Mouse (Mus musculus) CH12.LX (cell line): Measurements from ENCODE around the gene Nt5c1a. TPM values are rescaled to one million over a fixed set of nuclear protein-coding genes. Genes with fewer than 3 reads are reported as not detected.

Source experiments
- DNase-seq: peaks from one replicate; pipeline ENCODE4 v3.0.0-alpha.2; 2013; ENCODE audit errors: extremely low read depth
- H3K27ac ChIP-seq: 2 replicates; pipeline ENCODE4 v1.5.1; 2012; ENCODE audit warnings: low read depth, mild to moderate bottlenecking, control low read depth, moderate library complexity; ENCODE audit not compliant: insufficient read depth
- H3K27me3 ChIP-seq: replicated peaks from 2 replicates; pipeline ENCODE3; 2012; ENCODE audit warnings: inconsistent platforms
- H3K36me3 ChIP-seq, 2 experiments: replicated peaks in 1 of 2; 2 replicates each; pipeline versions ENCODE3 to v1.6.1; 2012; ENCODE audit warnings: inconsistent platforms in 1 of 2, low read length in 1 of 2, mild to moderate bottlenecking in 1 of 2, mixed read lengths in 1 of 2, moderate library complexity in 1 of 2; ENCODE audit not compliant: control insufficient read depth in 1 of 2, insufficient read depth in 1 of 2
- H3K4me1 ChIP-seq, 2 experiments: 2 replicates each; pipeline ENCODE4 v1.6.1; 2012; ENCODE audit warnings: inconsistent platforms in 1 of 2, moderate library complexity in 1 of 2; ENCODE audit not compliant: insufficient read depth in 2 of 2, control insufficient read depth in 1 of 2
- H3K4me2 ChIP-seq: 2 replicates; pipeline ENCODE4 v1.6.1; 2012; ENCODE audit warnings: low read depth, mild to moderate bottlenecking, control low read depth; ENCODE audit not compliant: poor library complexity, insufficient read depth, severe bottlenecking
- H3K4me3 ChIP-seq, 3 experiments: fragments of 150-350 bp in 1 of 3; sonication (generic) in 1 of 3; replicated peaks in 1 of 3; 2 replicates each; pipeline versions ENCODE3 to v1.5.1; 2011 to 2012; ENCODE audit warnings: low read depth in 2 of 3, low read length in 2 of 3, mild to moderate bottlenecking in 2 of 3, moderate library complexity in 2 of 3, control low read depth in 1 of 3, improper control_type of control experiment in 1 of 3, inconsistent platforms in 1 of 3, mixed read lengths in 1 of 3; ENCODE audit not compliant: poor library complexity in 1 of 3
- H3K79me2 ChIP-seq: replicated peaks from 2 replicates; pipeline ENCODE4 v1.6.1; 2012; ENCODE audit warnings: mild to moderate bottlenecking, moderate library complexity; ENCODE audit not compliant: control insufficient read depth, poor library complexity, insufficient read depth, severe bottlenecking; ENCODE audit errors: extremely low read depth
- H3K9ac ChIP-seq: 2 replicates; pipeline ENCODE4 v1.6.1; 2012; ENCODE audit warnings: low read depth, mild to moderate bottlenecking, control low read depth, moderate library complexity; ENCODE audit not compliant: insufficient read depth
- H3K9me3 ChIP-seq: replicated peaks from 2 replicates; pipeline ENCODE3; 2012; ENCODE audit warnings: low read length, inconsistent platforms, mixed read lengths
- BHLHE40 ChIP-seq: IDR thresholded peaks from 2 replicates; pipeline ENCODE4 v1.6.1; 2011; ENCODE audit warnings: mild to moderate bottlenecking, low read depth, low read length, improper control_type of control experiment
- CHD1 ChIP-seq: IDR thresholded peaks from 2 replicates; pipeline ENCODE4 v1.6.1; 2012; ENCODE audit warnings: low read depth, low read length, improper control_type of control experiment, inconsistent platforms
- CHD2 ChIP-seq: IDR thresholded peaks from 2 replicates; pipeline ENCODE4 v1.6.1; 2011; ENCODE audit warnings: low read length, improper control_type of control experiment
- ELF1 ChIP-seq: IDR thresholded peaks from 2 replicates; pipeline ENCODE4 v1.6.1; 2014; ENCODE audit warnings: low read depth, mild to moderate bottlenecking, inconsistent platforms, low read length, improper control_type of control experiment
- EP300 ChIP-seq: IDR thresholded peaks from 2 replicates; pipeline ENCODE4 v1.6.1; 2011; ENCODE audit warnings: low read length, improper control_type of control experiment
- JUN ChIP-seq: IDR thresholded peaks from 2 replicates; pipeline ENCODE4 v1.6.1; 2011; ENCODE audit warnings: low read depth, mild to moderate bottlenecking, low read length, improper control_type of control experiment, moderate library complexity; ENCODE audit not compliant: insufficient read depth
- MAFK ChIP-seq: IDR thresholded peaks from 2 replicates; pipeline ENCODE4 v1.6.1; 2011; ENCODE audit warnings: low read length, improper control_type of control experiment; ENCODE audit not compliant: insufficient replicate concordance
- MAZ ChIP-seq: IDR thresholded peaks from 2 replicates; pipeline ENCODE4 v1.6.1; 2012; ENCODE audit warnings: low read depth, mild to moderate bottlenecking, inconsistent platforms, low read length, improper control_type of control experiment, moderate library complexity
- MXI1 ChIP-seq: IDR thresholded peaks from 2 replicates; pipeline ENCODE4 v1.6.1; 2011; ENCODE audit warnings: mild to moderate bottlenecking, low read depth, low read length, improper control_type of control experiment
- NRF1 ChIP-seq: IDR thresholded peaks from 2 replicates; pipeline ENCODE4 v1.6.1; 2014; ENCODE audit warnings: low read depth, mild to moderate bottlenecking, inconsistent platforms, low read length, improper control_type of control experiment, moderate library complexity
- POLR2A ChIP-seq: IDR thresholded peaks from 2 replicates; pipeline ENCODE4 v1.6.1; 2011; ENCODE audit warnings: low read depth, mild to moderate bottlenecking, improper control_type of control experiment, low read length
- POLR2AphosphoS2 ChIP-seq: IDR thresholded peaks from 2 replicates; pipeline ENCODE4 v1.6.1; 2011; ENCODE audit warnings: low read depth, low read length, improper control_type of control experiment
- SIN3A ChIP-seq: IDR thresholded peaks from 2 replicates; pipeline ENCODE4 v1.6.1; 2012; ENCODE audit warnings: low read length, improper control_type of control experiment, inconsistent platforms
- SMC3 ChIP-seq: IDR thresholded peaks from 2 replicates; pipeline ENCODE4 v1.6.1; 2011; ENCODE audit warnings: low read depth, low read length, improper control_type of control experiment
- TCF12 ChIP-seq: IDR thresholded peaks from 2 replicates; pipeline ENCODE4 v1.6.1; 2014; ENCODE audit warnings: low read depth, mild to moderate bottlenecking, inconsistent platforms, low read length, improper control_type of control experiment
- UBTF ChIP-seq: IDR thresholded peaks from 2 replicates; pipeline ENCODE4 v1.6.1; 2012; ENCODE audit warnings: low read depth, mild to moderate bottlenecking, inconsistent platforms, low read length, improper control_type of control experiment, moderate library complexity
- USF2 ChIP-seq: conservative IDR thresholded peaks from 2 replicates; pipeline ENCODE4 v1.6.1; 2011; ENCODE audit warnings: low read depth, low read length, improper control_type of control experiment
- ZC3H11A ChIP-seq: IDR thresholded peaks from 2 replicates; pipeline ENCODE4 v1.6.1; 2012; ENCODE audit warnings: low read depth, mild to moderate bottlenecking, inconsistent platforms, low read length, improper control_type of control experiment
- ZKSCAN1 ChIP-seq: IDR thresholded peaks from 2 replicates; pipeline ENCODE4 v1.6.1; 2012; ENCODE audit warnings: low read depth, inconsistent platforms, low read length, improper control_type of control experiment, borderline replicate concordance
- ZMIZ1 ChIP-seq: IDR thresholded peaks from 2 replicates; pipeline ENCODE4 v1.6.1; 2012; ENCODE audit warnings: low read depth, mild to moderate bottlenecking, inconsistent platforms, low read length, improper control_type of control experiment
- dilution Hi-C: fragments of 300-500 bp; cut with MboI; formaldehyde crosslinking; loops from 2 replicates; pipeline ENCODE4 v1.14.3; 2020; ENCODE audit warnings: low sequenced_read_pairs; ENCODE audit not compliant: extremely low pct_unique_long_range_greater_than_20kb, extremely low pct_ligation_motif_present
- in situ Hi-C: fragments of 300-500 bp; cut with MboI; formaldehyde crosslinking; loops from 3 replicates; pipeline ENCODE4 v1.14.3; 2019; ENCODE audit warnings: low sequenced_read_pairs, low pct_ligation_motif_present, low pct_unique_long_range_greater_than_20kb, mixed read lengths
- polyA plus RNA-seq: library from polyadenylated mRNA; unstranded; fragments of >175 nt; gene quantifications from 2 replicates; pipeline ENCODE4 v1.2.1, GENCODE M21; 2012; ENCODE audit warnings: low read depth; ENCODE audit not compliant: insufficient read length
- total RNA-seq, 2 experiments: library from RNA; depleted of rRNA; stranded (reverse); fragments of 300-350 nt in 1 of 2; fragments of >200 nt in 1 of 2; gene quantifications; 2 replicates each; pipeline ENCODE4 v1.2.3; 2012 to 2014

Gene Nt5c1a
- total and polyA plus RNA-seq, 3 experiments: not detected

- Histone ChIP-seq H3K9ac (no peak overlapping the region), H3K4me1 (peaks cover 19 to 50% of the 10 kb centered on the region in 2 experiments), H3K27ac (no peak overlapping the region), H3K36me3 (no peaks in the 10 kb centered on the region), H3K79me2 (no peaks in the 10 kb centered on the region), H3K4me2 (no peak overlapping the region), H3K4me3 (no peak overlapping the region), H3K9me3 (no peaks in the 10 kb centered on the region), H3K27me3 (peaks cover 85% of the 10 kb centered on the region)
- TF ChIP-seq ZKSCAN1: no peak
- TF ChIP-seq NRF1: no peak
- no peak for TF ChIP-seq USF2
- no peak for TF ChIP-seq BHLHE40
- TF ChIP-seq ZC3H11A: no peak
- no peak for TF ChIP-seq SIN3A
- no peak for TF ChIP-seq MAZ
- no peak for TF ChIP-seq CHD2
- no peak for TF ChIP-seq EP300
- in situ Hi-C loops: no loop called here
- dilution Hi-C loops: no loop called here
- DNase-seq: no peak
Observed at GRCm38 (mm10) chr4:123235835-123236430, 34.6 kb downstream of the Nt5c1a start.

GRCm38 (mm10) chr4:123236431-123237031 is 35.2 kb downstream of the Nt5c1a start:
- Histone ChIP-seq H3K4me1 (peaks cover 19 to 50% of the 10 kb centered on the region in 2 experiments), H3K4me2 (no peak overlapping the region), H3K79me2 (no peaks in the 10 kb centered on the region), H3K27me3 (peaks cover 88% of the 10 kb centered on the region), H3K4me3 (no peak overlapping the region), H3K9ac (no peak overlapping the region), H3K36me3 (no peaks in the 10 kb centered on the region), H3K27ac (no peak overlapping the region), H3K9me3 (no peaks in the 10 kb centered on the region)
- DNase-seq: no peak
- dilution Hi-C loops: no loop called here
- TF ChIP-seq UBTF (no peak), ELF1 (no peak), MAFK (no peak), BHLHE40 (no peak), CHD2 (no peak), ZMIZ1 (no peak), POLR2AphosphoS2 (no peak), JUN (no peak), SMC3 (no peak), POLR2A (no peak), TCF12 (no peak), EP300 (no peak), CHD1 (no peak), MXI1 (no peak), MAZ (no peak)
- in situ Hi-C loops: no loop called here
